Mouse (Mus musculus) limb, embryonic 10.5 days (tissue): Measurements from ENCODE around the gene Myt1. TPM values are rescaled to one million over a fixed set of nuclear protein-coding genes. Genes with fewer than 3 reads are reported as not detected.

ENCODE experiments used
- DNase-seq: peaks from one replicate; pipeline ENCODE4 v3.0.0-alpha.2; 2017; ENCODE audit warnings: low spot score
- H3K27ac ChIP-seq: fragments of 300-500 bp; sonication (generic); 2 replicates; pipeline ENCODE4 v1.5.1; 2016; ENCODE audit warnings: mild to moderate bottlenecking
- H3K27me3 ChIP-seq: fragments of 300-500 bp; sonication (generic); 2 replicates; pipeline ENCODE4 v1.6.1; 2016; ENCODE audit warnings: low read depth, mild to moderate bottlenecking; ENCODE audit not compliant: poor library complexity, severe bottlenecking
- H3K36me3 ChIP-seq: fragments of 300-500 bp; sonication (generic); 2 replicates; pipeline ENCODE4 v1.6.1; 2016; ENCODE audit warnings: mild to moderate bottlenecking, moderate library complexity
- H3K4me1 ChIP-seq: fragments of 300-500 bp; sonication (generic); 2 replicates; pipeline ENCODE4 v1.6.1; 2016
- H3K4me3 ChIP-seq: fragments of 300-500 bp; sonication (generic); 2 replicates; pipeline ENCODE4 v1.5.1; 2016; ENCODE audit warnings: mild to moderate bottlenecking, moderate library complexity
- H3K9me3 ChIP-seq: fragments of 300-500 bp; sonication (generic); replicated peaks from 2 replicates; pipeline ENCODE4 v1.6.1; 2016; ENCODE audit warnings: mild to moderate bottlenecking
- WGBS: fragments of 180-500 bp; shearing (Covaris S2); methylation state at CpG from one replicate; pipeline ENCODE4 v1.1.7; 2016; 5-methylcytosine and 5-hydroxymethylcytosine counted together
- polyA plus RNA-seq: library from polyadenylated mRNA; unstranded; fragments of >200 nt; fragmentation: Nextera tagmentation; extraction: Ambion mirVana; gene quantifications from 2 replicates; pipeline ENCODE4 v1.2.1, GENCODE M21; 2016

Gene Myt1
- polyA plus RNA-seq, 1 experiment from 2014 or later, result not detected

DNA sequence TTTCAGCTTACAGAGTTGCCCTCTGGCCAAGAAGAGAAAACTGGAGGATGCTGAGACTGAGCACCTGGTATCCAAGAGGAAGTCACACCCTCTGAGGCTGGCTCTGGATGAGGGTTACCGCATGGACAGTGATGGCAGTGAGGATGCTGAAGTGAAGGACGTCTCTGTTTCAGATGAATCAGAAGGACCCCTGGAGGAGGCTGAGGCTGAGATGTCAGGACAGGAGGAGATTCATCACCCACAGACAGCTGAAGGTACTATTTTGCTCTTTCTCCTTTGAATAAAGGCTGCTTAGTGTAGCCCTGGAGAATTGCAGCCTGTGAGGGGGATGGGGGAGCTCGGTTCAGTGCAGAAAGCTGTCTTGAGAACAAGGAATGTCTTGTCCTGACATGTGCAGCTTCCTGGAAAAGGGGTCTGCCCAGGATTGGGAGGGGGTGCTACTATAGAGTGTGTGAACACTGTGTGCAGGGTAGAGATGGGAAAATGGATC lies 32.6 kb downstream of the Myt1 start:
- Histone ChIP-seq H3K27me3 (0 out of 2 replicates have a peak, but pooled peaks cover 5% of the 10 kb centered on the region), H3K4me1 (no peaks in the 10 kb centered on the region), H3K36me3 (no peaks in the 10 kb centered on the region), H3K27ac (no peak overlapping the region), H3K4me3 (no peak overlapping the region), H3K9me3 (no peaks in the 10 kb centered on the region)
- 71% methylated on average over 3 of the region's 3 CpGs for WGBS
- no peak for DNase-seq

DNA sequence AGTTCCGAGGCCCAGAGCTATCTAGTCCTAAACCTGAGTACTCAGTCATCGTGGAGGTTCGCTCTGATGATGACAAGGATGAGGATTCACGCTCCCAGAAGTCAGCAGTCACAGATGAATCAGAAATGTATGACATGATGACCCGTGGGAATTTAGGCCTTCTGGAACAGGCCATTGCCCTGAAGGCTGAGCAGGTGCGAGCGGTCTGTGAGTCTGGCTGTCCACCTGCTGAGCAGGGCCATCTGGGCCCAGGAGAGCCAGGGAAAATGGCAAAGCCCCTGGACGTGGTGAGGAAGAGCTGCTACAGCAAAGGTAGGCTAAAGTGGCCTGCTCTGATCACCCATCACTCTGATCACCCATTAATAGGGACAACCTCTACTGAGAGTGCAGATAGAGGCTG lies 34.5 kb downstream of the Myt1 start:
- DNase-seq, result no peak
- 79% methylated on average over 8 of the region's 8 CpGs for WGBS
- Histone ChIP-seq H3K9me3 (no peaks in the 10 kb centered on the region), H3K4me1 (no peaks in the 10 kb centered on the region), H3K27ac (no peak overlapping the region), H3K27me3 (0 out of 2 replicates have a peak, but pooled peaks cover 5% of the 10 kb centered on the region), H3K36me3 (no peaks in the 10 kb centered on the region), H3K4me3 (no peak overlapping the region)

GRCm38 (mm10) chr2:181829032-181829650 lies 66.0 kb downstream of the Myt1 start:
- H3K27me3 ChIP-seq, result no peaks in the 10 kb centered on the region
- DNase-seq, result no peak
- no peaks in the 10 kb centered on the region for H3K36me3 ChIP-seq
- no peak overlapping the region for H3K27ac ChIP-seq
- 79% methylated on average over 2 of the region's 2 CpGs for WGBS
- H3K4me1 ChIP-seq, result no peaks in the 10 kb centered on the region
- no peak overlapping the region for H3K4me3 ChIP-seq
- H3K9me3 ChIP-seq, result no peaks in the 10 kb centered on the region

- no peaks in the 10 kb centered on the region for H3K36me3 ChIP-seq
- no peaks in the 10 kb centered on the region for H3K27me3 ChIP-seq
- WGBS, result 83% methylated on average over 2 of the region's 2 CpGs
- DNase-seq, result no peak
- peaks cover 6% of the 10 kb centered on the region for H3K4me1 ChIP-seq
- H3K4me3 ChIP-seq, result no peak overlapping the region
- H3K9me3 ChIP-seq, result no peaks in the 10 kb centered on the region
- H3K27ac ChIP-seq, result no peak overlapping the region
Measured at GRCm38 (mm10) chr2:181832745-181833144, 69.6 kb downstream of the Myt1 start.

- peaks cover 15% of the 10 kb centered on the region for H3K4me1 ChIP-seq
Measured at GRCm38 (mm10) chr2:181837372-181838292, 74.5 kb downstream of the Myt1 start, which contains the start of gene Pcmtd2. TSS of gene Pcmtd2 (plus strand) at chr2:181837854.

DNA sequence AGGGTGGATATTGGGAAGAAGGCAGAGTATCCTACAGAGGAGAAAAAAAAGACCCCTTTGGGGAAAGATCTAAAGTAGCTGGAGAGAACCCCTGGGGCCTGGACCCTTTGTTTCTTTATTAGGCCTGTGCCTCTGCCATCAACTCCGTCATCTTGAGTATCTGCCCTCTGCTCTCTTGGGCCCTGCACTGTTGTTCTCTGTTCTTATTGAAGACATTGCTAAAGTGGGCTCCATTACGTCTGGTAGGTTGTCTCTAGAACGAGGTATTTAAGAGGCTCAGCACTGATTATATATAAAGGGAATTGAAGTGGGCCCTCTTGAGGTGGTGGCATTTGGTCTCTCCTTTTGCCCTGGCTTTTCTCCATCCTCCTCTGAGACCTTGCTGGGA lies 75.2 kb downstream of the Myt1 start:
- Histone ChIP-seq H3K9me3 (no peaks in the 10 kb centered on the region), H3K36me3 (peaks cover 14% of the 10 kb centered on the region), H3K4me1 (peaks cover 15% of the 10 kb centered on the region), H3K27me3 (no peaks in the 10 kb centered on the region), H3K4me3 (peak overlapping the region; percentile 88), H3K27ac (peak overlapping the region; percentile 91)
- peak; percentile 31 for DNase-seq
- WGBS, result 2% methylated on average over 3 of the region's 3 CpGs

More at GRCm38 (mm10) chr2:181837372-181838292, 74.5 kb downstream of the Myt1 start, which contains the start of gene Pcmtd2:
- Histone ChIP-seq H3K27me3 (no peaks in the 10 kb centered on the region), H3K36me3 (peaks cover 7% of the 10 kb centered on the region), H3K9me3 (no peaks in the 10 kb centered on the region), H3K4me3 (peak within 1 kb of the TSS; percentile 88), H3K27ac (peak within 1 kb of the TSS; percentile 91)
- WGBS, result under 1% methylated on average over 35 of the region's 35 CpGs
- DNase-seq, result peak; percentile 96

GRCm38 (mm10) chr2:181845709-181846394 lies 82.7 kb downstream of the Myt1 start:
- no peak for DNase-seq
- H3K36me3 ChIP-seq, result peaks cover 67% of the 10 kb centered on the region
- no peaks in the 10 kb centered on the region for H3K27me3 ChIP-seq
- WGBS, result 86% methylated on average over 5 of the region's 5 CpGs
- H3K9me3 ChIP-seq, result no peaks in the 10 kb centered on the region
- no peak overlapping the region for H3K27ac ChIP-seq
- 0 out of 2 replicates have a peak, but pooled peaks cover 2% of the 10 kb centered on the region for H3K4me1 ChIP-seq
- no peak overlapping the region for H3K4me3 ChIP-seq

DNA sequence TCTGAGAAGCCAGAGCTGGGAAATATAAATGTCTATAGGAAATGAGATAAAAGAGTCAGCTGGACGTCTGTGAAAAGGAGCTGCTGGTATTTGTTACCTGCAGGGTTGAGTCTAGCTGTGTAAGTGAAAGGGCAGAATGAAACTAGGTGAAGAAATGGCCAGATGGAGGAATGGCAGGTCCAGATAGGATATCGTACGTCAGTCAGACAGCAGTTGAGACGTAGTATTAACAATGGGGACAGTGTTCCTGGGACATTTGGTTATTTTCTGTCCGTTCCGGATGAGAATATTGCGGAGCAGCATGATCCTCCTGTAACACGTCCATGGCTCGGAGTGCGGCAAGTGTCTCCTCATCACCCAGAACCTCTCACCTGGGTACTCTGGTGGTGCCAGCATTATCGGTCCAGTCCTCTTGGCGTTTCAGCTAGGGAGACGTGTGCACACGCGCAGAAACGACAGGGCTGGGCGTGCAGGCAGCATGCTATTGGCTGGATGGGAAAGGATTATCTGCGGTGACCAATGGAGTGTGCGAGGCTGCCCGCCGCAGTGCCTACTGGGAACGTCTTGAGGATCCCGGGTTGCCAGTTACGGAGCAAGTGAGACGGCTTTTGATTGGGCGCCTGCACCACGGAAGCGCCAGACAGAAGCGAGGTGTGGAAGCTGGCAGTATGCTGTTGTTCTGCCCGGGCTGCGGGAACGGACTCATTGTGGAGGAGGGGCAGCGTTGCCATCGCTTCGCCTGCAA lies 100.8 kb downstream of the Myt1 start, which contains the start of gene Polr3k:
Gene Polr3k (plus strand): TSS at position 547 of the 745 bp plus-strand sequence.
- under 1% methylated on average over 35 of the region's 35 CpGs for WGBS
- Histone ChIP-seq H3K27ac (peak within 1 kb of the TSS; percentile 92), H3K4me3 (peak within 1 kb of the TSS; percentile 83), H3K36me3 (peaks cover 32% of the 10 kb centered on the region), H3K9me3 (no peaks in the 10 kb centered on the region), H3K27me3 (no peaks in the 10 kb centered on the region), H3K4me1 (peaks cover 15% of the 10 kb centered on the region)
- DNase-seq, result peak; percentile 89

DNA sequence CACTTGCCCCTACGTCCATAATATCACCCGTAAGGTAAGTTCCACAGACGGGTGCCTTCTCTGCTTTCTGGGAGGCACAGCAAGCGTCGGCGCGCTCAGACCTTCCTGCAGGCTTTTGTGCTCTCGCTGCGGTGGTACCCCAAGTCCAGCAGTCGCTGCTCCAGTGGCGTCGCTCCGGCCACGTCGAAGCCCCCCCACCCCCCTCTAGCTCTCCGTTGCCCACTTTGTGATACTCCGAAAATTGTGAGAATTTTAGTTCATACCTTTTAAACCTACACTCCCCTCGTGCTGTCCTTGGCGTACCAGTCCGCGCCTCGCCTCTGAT lies 101.4 kb downstream of the Myt1 start:
- Histone ChIP-seq H3K9me3 (no peaks in the 10 kb centered on the region), H3K4me1 (peaks cover 15% of the 10 kb centered on the region), H3K36me3 (peaks cover 37% of the 10 kb centered on the region), H3K27me3 (no peaks in the 10 kb centered on the region), H3K4me3 (peak overlapping the region; percentile 83), H3K27ac (peak overlapping the region; percentile 92)
- under 1% methylated on average over 22 of the region's 22 CpGs for WGBS
- DNase-seq, result no peak

GRCm38 (mm10) chr2:181866931-181867330 lies 103.8 kb downstream of the Myt1 start:
- Histone ChIP-seq H3K27me3 (no peaks in the 10 kb centered on the region), H3K36me3 (peaks cover 57% of the 10 kb centered on the region), H3K4me3 (no peak overlapping the region), H3K27ac (no peak overlapping the region), H3K4me1 (peaks cover 15% of the 10 kb centered on the region), H3K9me3 (no peaks in the 10 kb centered on the region)
- DNase-seq, result peak; percentile 62
- 66% methylated on average over 5 of the region's 5 CpGs for WGBS

- Histone ChIP-seq H3K4me1 (no peaks in the 10 kb centered on the region), H3K27me3 (no peaks in the 10 kb centered on the region), H3K27ac (no peak overlapping the region), H3K36me3 (peaks cover 81% of the 10 kb centered on the region), H3K9me3 (no peaks in the 10 kb centered on the region), H3K4me3 (no peak overlapping the region)
- no peak for DNase-seq
- WGBS, result 93% methylated on average over 2 of the region's 2 CpGs
Measured at GRCm38 (mm10) chr2:181871039-181871438, 107.9 kb downstream of the Myt1 start.
